Mouse (Mus musculus) forebrain, embryonic 14.5 days (tissue): ENCODE measurements around the gene Smc1a. TPM values are rescaled to one million over a fixed set of nuclear protein-coding genes. Genes with fewer than 3 reads are reported as not detected.

Experiments used
- ATAC-seq: fragments of 200-750 bp; cut with Nextera tagmentation; 2 replicates; pipeline ENCODE4 v1.8.0; 2017; ENCODE audit warnings: mild to moderate bottlenecking, moderate library complexity
- DNase-seq: peaks from one replicate; pipeline ENCODE4 v3.0.0-alpha.2; 2015; ENCODE audit warnings: low spot score
- H3K27ac ChIP-seq: fragments of 300-500 bp; sonication (generic); 2 replicates; pipeline ENCODE4 v1.5.1; 2014; ENCODE audit warnings: low read depth, mild to moderate bottlenecking, control low read depth, low read length, moderate library complexity
- H3K27me3 ChIP-seq: fragments of 300-500 bp; sonication (generic); replicated peaks from 2 replicates; pipeline ENCODE4 v1.6.1; 2014; ENCODE audit warnings: low read length, control low read depth, mixed read lengths; ENCODE audit not compliant: control insufficient read depth, insufficient read depth
- H3K36me3 ChIP-seq: fragments of 300-500 bp; sonication (generic); 2 replicates; pipeline ENCODE4 v1.6.1; 2014; ENCODE audit warnings: low read length, control low read depth; ENCODE audit not compliant: control insufficient read depth, insufficient read depth
- H3K4me1 ChIP-seq: fragments of 300-500 bp; sonication (generic); 2 replicates; pipeline ENCODE4 v1.6.1; 2014; ENCODE audit warnings: antibody characterized with exemption, low read length, control low read depth; ENCODE audit not compliant: control insufficient read depth, insufficient read depth
- H3K4me2 ChIP-seq: fragments of 300-500 bp; sonication (generic); 2 replicates; pipeline ENCODE4 v1.6.1; 2014; ENCODE audit warnings: mild to moderate bottlenecking, control low read depth, low read length
- H3K4me3 ChIP-seq: fragments of 300-500 bp; sonication (generic); 2 replicates; pipeline ENCODE4 v1.5.1; 2014; ENCODE audit warnings: low read depth, low read length, control low read depth
- H3K9ac ChIP-seq: fragments of 300-500 bp; sonication (generic); 2 replicates; pipeline ENCODE4 v1.6.1; 2014; ENCODE audit warnings: mild to moderate bottlenecking, low read length, control low read depth, moderate library complexity
- H3K9me3 ChIP-seq: fragments of 300-500 bp; sonication (generic); replicated peaks from 2 replicates; pipeline ENCODE4 v1.6.1; 2016; ENCODE audit warnings: low read length, control low read depth, mixed read lengths; ENCODE audit not compliant: control insufficient read depth
- WGBS: fragments of 180-500 bp; shearing (Covaris S2); extraction: QIAGEN DNeasy Blood & Tissue Kit; methylation state at CpG from one replicate; pipeline ENCODE4 v1.1.7; 2014; 5-methylcytosine and 5-hydroxymethylcytosine counted together
- polyA plus RNA-seq: library from polyadenylated mRNA; unstranded; fragments of >200 nt; fragmentation: Nextera tagmentation; extraction: Ambion mirVana; gene quantifications from 2 replicates; pipeline ENCODE4 v1.2.1, GENCODE M21; 2014

The Smc1a gene
- polyA plus RNA-seq, result 84.0 and 86.1 TPM in 2 replicates

GRCm38 (mm10) chrX:152016151-152017145 is at the start of gene Smc1a, which contains the start of gene Ribc1:
Smc1a (plus strand) TSS chrX:152016428.
Ribc1 (minus strand) TSS chrX:152016295.
- DNase-seq (peak; percentile 98), ATAC-seq (peak; percentile 99)
- Histone ChIP-seq H3K4me1 (no peaks in the 10 kb centered on the region), H3K27me3 (0 out of 2 replicates have a peak, but pooled peaks cover 3% of the 10 kb centered on the region), H3K9ac (peak within 1 kb of the TSS; percentile 65), H3K4me3 (peak within 1 kb of the TSS; percentile 49), H3K36me3 (no peaks in the 10 kb centered on the region), H3K27ac (peak within 1 kb of the TSS; percentile 82), H3K9me3 (no peaks in the 10 kb centered on the region), H3K4me2 (peak within 1 kb of the TSS; percentile 52)
- 25% methylated on average over 64 of the region's 64 CpGs for WGBS

- 61% methylated on average over 4 of the region's 4 CpGs for WGBS
Measured at GRCm38 (mm10) chrX:151999006-151999710, 17.1 kb upstream of the Smc1a start.

GRCm38 (mm10) chrX:152001182-152001684 is 15.0 kb upstream of the Smc1a start:
- H3K9ac ChIP-seq, result 0 out of 2 replicates have a peak overlapping the region, but pooled peaks have one; percentile 14
- H3K36me3 ChIP-seq, result peaks cover 2% of the 10 kb centered on the region; the same call in 1 of the 2 replicates
- DNase-seq (no peak), ATAC-seq (no peak)
- no peaks in the 10 kb centered on the region for H3K4me1 ChIP-seq
- H3K27me3 ChIP-seq, result no peaks in the 10 kb centered on the region
- H3K27ac ChIP-seq, result no peak overlapping the region
- H3K4me3 ChIP-seq, result peak overlapping the region; percentile 39
- H3K4me2 ChIP-seq, result peak overlapping the region; percentile 60
- no peaks in the 10 kb centered on the region for H3K9me3 ChIP-seq
- WGBS, result 51% methylated on average over 9 of the region's 9 CpGs

More at GRCm38 (mm10) chrX:151999006-151999710, 17.1 kb upstream of the Smc1a start:
- H3K9ac ChIP-seq, result no peak overlapping the region
- H3K4me1 ChIP-seq, result no peaks in the 10 kb centered on the region
- ATAC-seq, result no peak
- H3K27me3 ChIP-seq, result no peaks in the 10 kb centered on the region
- H3K4me3 ChIP-seq, result no peak overlapping the region
- H3K4me2 ChIP-seq, result no peak overlapping the region
- no peaks in the 10 kb centered on the region for H3K9me3 ChIP-seq
- H3K27ac ChIP-seq, result no peak overlapping the region
- H3K36me3 ChIP-seq, result peaks cover 2% of the 10 kb centered on the region; the same call in 1 of the 2 replicates
- DNase-seq, result no peak

GRCm38 (mm10) chrX:152001737-152002710 is 14.2 kb upstream of the Smc1a start, which contains the start of gene Hsd17b10:
Hsd17b10 (plus strand) TSS chrX:152001845.
- no peaks in the 10 kb centered on the region for H3K27me3 ChIP-seq
- no peak within 1 kb of the TSS for H3K27ac ChIP-seq
- peak; percentile 99 for ATAC-seq

GRCm38 (mm10) chrX:152002865-152003264 is 13.4 kb upstream of the Smc1a start:
- Histone ChIP-seq H3K27ac (no peak overlapping the region), H3K4me1 (no peaks in the 10 kb centered on the region), H3K4me2 (0 out of 2 replicates have a peak overlapping the region, but pooled peaks have one; percentile 12), H3K4me3 (no peak overlapping the region), H3K27me3 (no peaks in the 10 kb centered on the region), H3K9me3 (no peaks in the 10 kb centered on the region), H3K36me3 (peaks cover 2% of the 10 kb centered on the region; the same call in 1 of the 2 replicates), H3K9ac (no peak overlapping the region)
- DNase-seq, result no peak
- WGBS, result 88% methylated on average over 2 of the region's 2 CpGs
- ATAC-seq, result no peak

More at GRCm38 (mm10) chrX:152001737-152002710, 14.2 kb upstream of the Smc1a start, which contains the start of gene Hsd17b10:
- Histone ChIP-seq H3K4me3 (peak within 1 kb of the TSS; percentile 39), H3K4me1 (no peaks in the 10 kb centered on the region), H3K4me2 (peak within 1 kb of the TSS; percentile 60), H3K9me3 (no peaks in the 10 kb centered on the region), H3K9ac (peak within 1 kb of the TSS; percentile 52), H3K36me3 (peaks cover 2% of the 10 kb centered on the region; the same call in 1 of the 2 replicates)
- DNase-seq, result peak; percentile 88
- 33% methylated on average over 38 of the region's 41 CpGs for WGBS

GRCm38 (mm10) chrX:152007863-152008262 is 8.4 kb upstream of the Smc1a start:
- H3K27ac ChIP-seq, result no peak overlapping the region
- 72% methylated on average over 1 of the region's 1 CpGs for WGBS
- H3K9ac ChIP-seq, result no peak overlapping the region
- H3K9me3 ChIP-seq, result no peaks in the 10 kb centered on the region
- no peak overlapping the region for H3K4me3 ChIP-seq
- H3K4me1 ChIP-seq, result no peaks in the 10 kb centered on the region
- H3K36me3 ChIP-seq, result peaks cover 2% of the 10 kb centered on the region; the same call in 1 of the 2 replicates
- 0 out of 2 replicates have a peak, but pooled peaks cover 3% of the 10 kb centered on the region for H3K27me3 ChIP-seq
- H3K4me2 ChIP-seq, result no peak overlapping the region
- ATAC-seq (no peak), DNase-seq (no peak)

GRCm38 (mm10) chrX:152015752-152016150 is 477 bp upstream of the Smc1a start:
- no peak for ATAC-seq
- H3K4me1 ChIP-seq, result no peaks in the 10 kb centered on the region
- H3K27ac ChIP-seq, result peak overlapping the region; percentile 82
- peak overlapping the region; percentile 49 for H3K4me3 ChIP-seq
- peak overlapping the region; percentile 52 for H3K4me2 ChIP-seq
- 0 out of 2 replicates have a peak, but pooled peaks cover 3% of the 10 kb centered on the region for H3K27me3 ChIP-seq
- H3K9me3 ChIP-seq, result no peaks in the 10 kb centered on the region
- 20% methylated on average over 11 of the region's 11 CpGs for WGBS
- H3K9ac ChIP-seq, result peak overlapping the region; percentile 63
- DNase-seq, result peak; percentile 32
- H3K36me3 ChIP-seq, result no peaks in the 10 kb centered on the region
